Mouse (Mus musculus): ENCODE measurements around the gene Sf3b2.
"Not testable (repeated sequence)": the region's sequence is repeated elsewhere in the genome, so short reads cannot be mapped to it uniquely, and the experiment has no call there.

Sf3b2 gene

DNA sequence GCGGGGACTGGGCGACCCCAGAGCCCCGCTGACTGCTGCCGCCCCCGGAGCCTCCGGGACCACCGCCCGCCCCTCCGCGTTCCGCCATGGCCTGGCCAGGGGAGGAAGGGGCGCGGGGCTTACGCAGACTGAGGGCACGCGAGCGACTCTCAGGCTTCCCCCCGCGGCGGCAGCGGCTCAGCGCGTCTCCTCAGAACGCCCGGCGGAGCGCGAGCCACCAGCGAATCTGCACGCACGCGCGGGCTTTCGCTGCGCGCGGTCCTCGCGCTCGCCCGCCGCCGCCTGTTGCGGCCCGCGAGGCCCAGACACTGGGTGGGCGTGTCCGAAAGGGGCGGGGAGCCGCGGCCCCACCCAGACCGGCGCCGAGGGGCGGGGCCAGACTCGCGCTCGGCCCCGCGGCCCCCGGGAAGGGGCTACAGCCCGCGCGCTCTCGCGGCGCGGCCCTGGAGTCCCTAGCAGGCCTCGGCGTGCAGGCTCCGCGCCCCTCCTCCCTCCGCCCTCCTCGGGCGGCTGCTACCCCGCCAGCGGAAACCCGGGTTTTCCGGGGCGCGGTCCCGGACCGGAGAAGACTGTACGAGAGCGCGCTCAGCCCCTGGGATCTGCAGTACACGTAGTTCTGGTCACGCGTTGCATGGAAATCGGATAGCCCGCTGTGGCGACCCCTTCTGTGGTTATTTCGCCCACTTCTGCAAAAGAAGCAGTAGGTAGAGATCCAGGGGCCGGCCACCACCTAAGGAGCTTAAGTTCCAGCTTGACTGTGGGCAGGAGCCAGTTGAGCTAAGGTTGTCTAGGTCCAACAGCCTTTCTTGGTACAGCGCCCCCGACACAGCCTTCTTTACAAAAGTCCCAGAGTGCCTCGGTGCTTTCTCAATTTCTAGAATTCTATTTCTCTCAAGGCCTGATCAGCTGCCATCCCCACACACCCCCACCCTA is 22.2 kb downstream of the Sf3b2 start, which contains the start of gene Pacs1:
Pacs1 (minus strand) TSS at position 319 of the 933 bp plus-strand sequence.
- DNase-seq (ENCODE audit: low read depth, low spot score), result peak; percentile 86

DNA sequence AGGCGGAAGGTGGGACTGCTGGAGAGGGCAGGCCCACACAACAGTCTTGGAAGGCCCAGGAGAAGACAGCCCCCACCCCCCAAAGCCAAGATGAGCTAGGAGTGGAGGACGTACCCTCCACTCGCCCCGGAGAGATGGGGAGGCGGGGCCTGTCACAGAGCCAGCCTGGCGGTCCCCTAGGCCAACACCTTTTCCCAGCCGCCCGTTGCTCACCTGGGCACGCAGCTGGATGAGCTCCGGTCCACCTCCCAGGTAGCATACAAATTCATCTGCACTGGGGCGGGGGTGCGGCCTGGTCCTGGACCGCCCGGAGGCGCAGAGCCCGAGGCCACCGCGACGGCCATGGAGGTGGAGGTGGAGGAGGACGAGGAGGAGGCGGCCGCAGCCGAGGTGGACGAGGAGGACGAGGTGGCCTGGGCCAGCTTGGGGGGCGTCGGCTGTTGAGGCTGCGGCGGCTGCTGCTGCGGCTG is 22.9 kb downstream of the Sf3b2 start:
- DNase-seq (ENCODE audit: low read depth, low spot score), result no peak

- DNase-seq (ENCODE audit: low read depth, low spot score), result no peak
These were observed 23.8 kb downstream of the Sf3b2 start for GRCm38 (mm10) chr19:5271430-5271829.

- DNase-seq (ENCODE audit: low read depth, low spot score), result no peak
These were observed 25.9 kb downstream of the Sf3b2 start for GRCm38 (mm10) chr19:5269392-5269791.

GRCm38 (mm10) chr19:5268875-5269274 is 26.4 kb downstream of the Sf3b2 start:
- DNase-seq (ENCODE audit: low read depth, low spot score), result no peak

DNA sequence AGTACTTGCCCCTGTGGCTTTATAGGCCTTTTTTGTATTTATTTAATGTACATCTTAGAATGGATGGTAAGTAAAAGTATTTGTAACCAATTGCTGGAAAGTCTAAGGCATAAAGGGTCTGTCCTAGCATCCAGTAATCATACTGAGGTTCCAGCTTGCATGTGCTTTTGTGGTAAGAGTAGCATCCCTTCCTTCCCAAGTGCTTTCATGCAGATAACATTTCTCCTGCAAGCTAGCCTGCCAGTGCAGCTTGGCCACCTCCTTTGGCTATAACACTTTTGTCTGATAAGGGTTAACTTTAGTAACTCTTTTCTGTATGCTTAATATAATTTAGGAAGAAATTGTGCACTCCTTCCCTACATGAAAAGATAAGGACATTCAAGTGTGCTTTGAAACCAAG is 27.2 kb downstream of the Sf3b2 start:
- no peak for DNase-seq (ENCODE audit: low read depth, low spot score)

DNA sequence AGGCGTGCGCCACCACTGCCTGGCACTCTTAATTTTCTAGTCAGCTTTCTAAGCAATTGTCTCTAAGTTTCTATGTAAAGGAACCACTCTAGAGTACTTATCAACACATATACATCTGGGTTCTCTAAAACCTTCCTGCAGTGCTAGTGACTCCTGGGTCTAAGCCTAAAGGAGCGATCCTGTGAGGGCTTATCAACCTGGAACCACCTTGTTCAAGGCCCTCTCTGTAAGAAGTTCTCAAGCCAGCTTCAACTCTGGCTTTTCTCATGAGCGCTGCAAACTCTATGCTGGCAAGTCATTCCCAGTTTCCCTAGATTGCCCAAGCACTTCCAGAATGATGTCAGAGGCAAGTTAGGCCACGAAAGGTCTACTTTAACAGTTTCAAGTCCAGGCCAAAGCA is 28.2 kb downstream of the Sf3b2 start:
- DNase-seq (ENCODE audit: low read depth, low spot score), result no peak

GRCm38 (mm10) chr19:5257140-5257539 is 38.1 kb downstream of the Sf3b2 start:
- no peak for DNase-seq (ENCODE audit: low read depth, low spot score)

DNA sequence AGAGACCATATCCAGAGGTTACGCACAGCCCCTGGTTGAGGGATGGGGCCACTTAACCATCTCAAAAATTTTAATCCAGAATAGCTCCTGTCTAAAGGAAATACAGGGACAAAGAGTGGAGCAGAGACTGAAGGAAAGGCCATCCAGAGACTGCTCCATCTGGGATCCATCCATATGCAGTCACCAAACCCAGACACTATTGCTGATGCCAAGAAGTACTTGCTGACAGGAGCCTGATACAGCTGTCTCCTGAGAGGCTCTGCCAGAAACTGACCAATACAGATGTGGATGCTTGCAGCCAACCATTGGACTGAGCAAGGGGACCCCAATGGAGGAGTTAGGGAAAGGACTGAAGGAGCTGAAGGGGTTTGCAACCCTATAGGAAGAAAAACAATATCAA is 58.3 kb downstream of the Sf3b2 start:
- not testable (repeated sequence) for DNase-seq (ENCODE audit: low read depth, low spot score)

- no peak for DNase-seq (ENCODE audit: low read depth, low spot score)
These were observed 62.6 kb downstream of the Sf3b2 start for GRCm38 (mm10) chr19:5232696-5233095.

GRCm38 (mm10) chr19:5230110-5230509 is 65.1 kb downstream of the Sf3b2 start:
- no peak for DNase-seq (ENCODE audit: low read depth, low spot score)

GRCm38 (mm10) chr19:5224624-5225023 is 70.6 kb downstream of the Sf3b2 start:
- no peak for DNase-seq (ENCODE audit: low read depth, low spot score)

GRCm38 (mm10) chr19:5224077-5224476 is 71.2 kb downstream of the Sf3b2 start:
- DNase-seq (ENCODE audit: low read depth, low spot score), result no peak

All from embryo, embryonic 11.5 days (tissue).